Mouse (Mus musculus): ENCODE data around the gene Iqcg.

DNA sequence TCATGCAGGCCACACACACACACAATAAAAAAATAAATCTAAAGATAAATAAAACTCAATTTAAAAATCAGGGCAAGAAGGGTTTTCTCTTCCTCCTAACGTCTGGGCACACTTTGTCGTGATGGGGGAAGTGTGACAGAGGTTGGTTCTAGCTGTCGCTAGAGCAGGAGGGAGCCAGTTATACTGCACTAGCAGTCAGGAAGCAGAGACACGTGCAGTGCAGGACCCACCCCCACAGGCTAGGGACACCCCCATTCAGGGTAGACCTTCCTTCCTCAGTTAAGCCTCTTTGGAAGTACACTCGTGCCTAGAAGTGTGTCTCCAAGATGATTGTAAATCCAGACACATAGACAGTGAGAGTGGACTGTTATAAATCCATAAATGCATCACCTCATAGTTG, 18.9 kb upstream of the Iqcg start:
- TF ChIP-seq CTCF (conservative IDR thresholded peaks at IDR 0.05; ENCODE audit: low read length) = no peak
- TF ChIP-seq POU5F1 (IDR thresholded peaks at IDR 0.05; ENCODE audit: borderline replicate concordance, low read length) = no peak
- no peak for TF ChIP-seq NANOG (IDR thresholded peaks at IDR 0.05; ENCODE audit: borderline replicate concordance, low read length)
